Mouse (Mus musculus) liver, embryonic 14.5 days (tissue): ENCODE measurements around the gene Zfp750. TPM values are rescaled to one million over a fixed set of nuclear protein-coding genes. Genes with fewer than 3 reads are reported as not detected.
A peak's percentile ranks its signal among the peaks of the same experiment; 100 is the strongest.

ENCODE experiments used
- ATAC-seq: fragments of 200-750 bp; cut with Nextera tagmentation; 2 replicates; pipeline ENCODE4 v1.8.0; 2017; ENCODE audit warnings: moderate number of reproducible peaks, mild to moderate bottlenecking, moderate library complexity; ENCODE audit not compliant: insufficient read depth
- DNase-seq, 3 experiments: peaks; one replicate each; pipeline ENCODE4 v3.0.0-alpha.2; 2012 to 2013; ENCODE audit warnings: low read depth in 3 of 3, low spot score in 3 of 3
- H3K27ac ChIP-seq: fragments of 300-500 bp; sonication (generic); 2 replicates; pipeline ENCODE4 v1.5.1; 2014; ENCODE audit warnings: moderate library complexity, mild to moderate bottlenecking, control low read depth, inconsistent platforms
- H3K27me3 ChIP-seq: fragments of 300-500 bp; sonication (generic); 2 replicates; pipeline ENCODE4 v1.6.1; 2014; ENCODE audit warnings: mild to moderate bottlenecking, low read length, moderate library complexity; ENCODE audit not compliant: control insufficient read depth, insufficient read depth
- H3K36me3 ChIP-seq: fragments of 300-500 bp; sonication (generic); replicated peaks from 2 replicates; pipeline ENCODE4 v1.6.1; 2014; ENCODE audit warnings: low read depth; ENCODE audit not compliant: control insufficient read depth, insufficient read depth
- H3K4me1 ChIP-seq, 2 experiments: fragments of 200-500 bp in 1 of 2; fragments of 300-500 bp in 1 of 2; sonication (generic) in 1 of 2; replicated peaks; 2 replicates each; pipeline ENCODE4 v1.6.1; 2012 to 2014; ENCODE audit warnings: antibody characterized with exemption in 1 of 2, inconsistent platforms in 1 of 2, low read length in 1 of 2; ENCODE audit not compliant: control insufficient read depth in 2 of 2, insufficient read depth in 2 of 2
- H3K4me2 ChIP-seq: fragments of 300-500 bp; sonication (generic); 2 replicates; pipeline ENCODE4 v1.6.1; 2014; ENCODE audit warnings: low read depth, mild to moderate bottlenecking, control low read depth, moderate library complexity
- H3K4me3 ChIP-seq, 2 experiments: fragments of 200-500 bp in 1 of 2; fragments of 300-500 bp in 1 of 2; sonication (generic) in 1 of 2; 2 replicates each; pipeline ENCODE4 v1.5.1; 2012 to 2014; ENCODE audit warnings: low read depth in 2 of 2, low read length in 2 of 2, mild to moderate bottlenecking in 2 of 2, control low read depth in 1 of 2, inconsistent platforms in 1 of 2, moderate library complexity in 1 of 2; ENCODE audit not compliant: insufficient read depth in 1 of 2
- H3K9ac ChIP-seq: fragments of 300-500 bp; sonication (generic); replicated peaks from 2 replicates; pipeline ENCODE4 v1.6.1; 2014; ENCODE audit warnings: mild to moderate bottlenecking, control low read depth, moderate library complexity
- H3K9me3 ChIP-seq: fragments of 300-500 bp; sonication (generic); 2 replicates; pipeline ENCODE4 v1.6.1; 2016; ENCODE audit warnings: low read length, mixed read lengths; ENCODE audit not compliant: control insufficient read depth
- CTCF ChIP-seq: IDR thresholded peaks from 2 replicates; pipeline ENCODE4 v1.5.1; 2016; ENCODE audit warnings: antibody characterized with exemption, low read depth, control low read depth
- EP300 ChIP-seq: IDR thresholded peaks from 2 replicates; pipeline ENCODE4 v1.6.1; 2016; ENCODE audit warnings: antibody characterized with exemption, low read depth
- WGBS: fragments of 180-500 bp; shearing (Covaris S2); extraction: QIAGEN DNeasy Blood & Tissue Kit; methylation state at CpG from one replicate; pipeline ENCODE4 v1.1.7; 2014; ENCODE audit not compliant: insufficient replicate concordance; 5-methylcytosine and 5-hydroxymethylcytosine counted together
- polyA plus RNA-seq, 2 experiments: library from polyadenylated mRNA; depleted of rRNA in 1 of 2; stranded (reverse) in 1 of 2; unstranded in 1 of 2; fragments of >200 nt; fragmentation: Nextera tagmentation in 1 of 2; extraction: Ambion mirVana in 1 of 2; gene quantifications; 2 replicates each; pipeline versions ENCODE4 v1.2.1 to v1.2.3; 2012 to 2014

Zfp750 gene
- polyA plus RNA-seq, 2 experiments = 0.12 to 0.23 TPM

DNA sequence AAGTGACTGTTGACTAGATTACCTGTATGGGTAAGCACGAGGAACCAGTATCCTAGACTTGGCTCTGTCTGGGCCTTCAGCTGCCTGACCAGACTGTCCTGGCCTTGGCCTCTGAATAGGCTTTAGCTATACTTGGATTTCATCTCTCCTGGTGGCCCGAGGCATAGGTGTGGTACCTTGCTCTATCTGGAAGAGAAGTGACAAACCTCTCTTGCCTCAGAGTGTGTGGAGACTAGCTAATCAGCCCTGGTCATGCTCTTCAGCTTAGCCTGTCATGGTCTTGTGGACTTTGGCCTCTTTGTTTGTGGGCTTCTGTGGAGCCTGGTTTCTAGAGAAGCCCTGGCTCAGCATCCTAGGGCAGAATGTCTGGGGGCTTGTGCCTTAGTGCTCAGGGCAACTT is 38.0 kb downstream of the Zfp750 start:
- 72% methylated on average over 2 of the region's 2 CpGs for WGBS
- 0 out of 2 replicates have a peak, but pooled peaks have one; percentile 21 for ATAC-seq
- H3K36me3 ChIP-seq = peaks cover 11% of the 10 kb centered on the region

GRCm38 (mm10) chr11:121479476-121480203 is 39.5 kb downstream of the Zfp750 start:
- 82% methylated on average over 15 of the region's 15 CpGs for WGBS
- Histone ChIP-seq H3K4me2 (no peak overlapping the region), H3K4me1 (0 out of 4 replicates have a peak, but pooled peaks cover 0 to 2% of the 10 kb centered on the region in 2 experiments), H3K9me3 (no peaks in the 10 kb centered on the region), H3K4me3 (no peak overlapping the region), H3K9ac (no peak overlapping the region), H3K27me3 (no peaks in the 10 kb centered on the region), H3K36me3 (peaks cover 8% of the 10 kb centered on the region), H3K27ac (no peak overlapping the region)
- no peak for TF ChIP-seq EP300
- TF ChIP-seq CTCF = no peak
- DNase-seq = no peak
- no peak for ATAC-seq

More for the DNA sequence above, 38.0 kb downstream of the Zfp750 start:
- TF ChIP-seq EP300 = no peak
- TF ChIP-seq CTCF = no peak
- H3K27me3 ChIP-seq = no peaks in the 10 kb centered on the region
- no peaks in the 10 kb centered on the region for H3K9me3 ChIP-seq
- no peak overlapping the region for H3K27ac ChIP-seq
- 0 out of 4 replicates have a peak, but pooled peaks cover 0 to 2% of the 10 kb centered on the region in 2 experiments for H3K4me1 ChIP-seq
- DNase-seq = no peak
- H3K4me2 ChIP-seq = no peak overlapping the region
- no peak overlapping the region for H3K4me3 ChIP-seq
- no peak overlapping the region for H3K9ac ChIP-seq

GRCm38 (mm10) chr11:121475699-121476415 is 43.3 kb downstream of the Zfp750 start:
- peak; percentile 45; the same call in 1 of the 2 replicates for ATAC-seq
- WGBS = 25% methylated on average over 9 of the region's 9 CpGs
- Histone ChIP-seq H3K9me3 (no peaks in the 10 kb centered on the region), H3K4me1 (peaks cover 0 to 3% of the 10 kb centered on the region in 2 experiments; a peak in 1 of 4 replicates), H3K27ac (no peak overlapping the region), H3K36me3 (peaks cover 8% of the 10 kb centered on the region), H3K9ac (no peak overlapping the region), H3K4me3 (no peak overlapping the region), H3K27me3 (no peaks in the 10 kb centered on the region), H3K4me2 (no peak overlapping the region)
- TF ChIP-seq CTCF (peak; percentile 94), EP300 (no peak)
- peak; percentile 39 to 52 (median 47) for DNase-seq

DNA sequence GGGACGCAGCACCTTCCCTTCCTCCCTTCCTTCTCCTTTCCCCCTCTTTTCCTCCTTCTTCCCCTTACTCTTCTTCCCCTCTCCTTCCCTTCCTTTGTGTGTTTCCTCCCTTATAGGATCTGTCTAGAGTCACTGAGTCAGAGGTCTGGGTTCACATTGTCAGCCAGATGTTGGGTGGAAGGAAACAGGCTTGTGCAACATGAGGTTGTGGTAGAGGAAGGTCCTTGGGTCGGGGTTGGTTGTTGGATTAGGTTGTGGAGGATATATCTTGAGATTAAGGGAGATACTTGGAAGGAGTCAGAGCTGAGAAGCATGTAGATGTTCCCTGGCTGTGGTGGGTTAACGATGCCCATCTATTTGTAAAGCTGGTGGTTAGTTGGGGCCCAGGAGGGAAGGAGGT is 44.3 kb downstream of the Zfp750 start:
- ATAC-seq = no peak
- Histone ChIP-seq H3K4me3 (no peak overlapping the region), H3K27ac (no peak overlapping the region), H3K27me3 (no peaks in the 10 kb centered on the region), H3K9ac (no peak overlapping the region), H3K4me2 (no peak overlapping the region), H3K36me3 (peaks cover 8% of the 10 kb centered on the region), H3K4me1 (peaks cover 0 to 3% of the 10 kb centered on the region in 2 experiments; a peak in 1 of 4 replicates), H3K9me3 (no peaks in the 10 kb centered on the region)
- DNase-seq = no peak
- whole genome bisulfite sequencing = 45% methylated on average over 3 of the region's 3 CpGs
- no peak for TF ChIP-seq CTCF
- no peak for TF ChIP-seq EP300

GRCm38 (mm10) chr11:121467408-121467807 is 51.7 kb downstream of the Zfp750 start:
- DNase-seq (no peak), ATAC-seq (no peak)
- Histone ChIP-seq H3K4me3 (no peak overlapping the region), H3K4me1 (no peaks in the 10 kb centered on the region), H3K9me3 (no peaks in the 10 kb centered on the region), H3K9ac (no peak overlapping the region), H3K27me3 (no peaks in the 10 kb centered on the region), H3K27ac (no peak overlapping the region), H3K36me3 (peaks cover 15% of the 10 kb centered on the region), H3K4me2 (no peak overlapping the region)
- WGBS = 84% methylated on average over 6 of the region's 6 CpGs
- TF ChIP-seq CTCF = no peak
- TF ChIP-seq EP300 = no peak

Other genes with a start within 250 kb of the Zfp750 start
- gene Wdr45b, start 164.9 kb downstream of the Zfp750 start, polyA plus RNA-seq (2012; rRNA removed) = 13.9 and 15.3 TPM in 2 replicates
- 19.5 and 19.7 TPM in 2 replicates for gene Wdr45b, start 164.9 kb downstream of the Zfp750 start, polyA plus RNA-seq (2014; fragmentation: Nextera tagmentation; extraction: Ambion mirVana)
- 0.14 and 0.30 TPM in 2 replicates for gene Rab40b, start 131.1 kb downstream of the Zfp750 start, polyA plus RNA-seq (2012; rRNA removed)
- gene Rab40b, start 131.1 kb downstream of the Zfp750 start, polyA plus RNA-seq (2014; fragmentation: Nextera tagmentation; extraction: Ambion mirVana) = 0.21 and 0.55 TPM in 2 replicates
- 19.9 and 24.4 TPM in 2 replicates for gene Fn3krp, start 97.9 kb downstream of the Zfp750 start, polyA plus RNA-seq (2012; rRNA removed)
- gene Fn3krp, start 97.9 kb downstream of the Zfp750 start, polyA plus RNA-seq (2014; fragmentation: Nextera tagmentation; extraction: Ambion mirVana) = 23.5 and 24.2 TPM in 2 replicates
- gene Fn3k, start 84.4 kb downstream of the Zfp750 start, polyA plus RNA-seq (2012; rRNA removed) = 34.9 and 39.9 TPM in 2 replicates
- gene Fn3k, start 84.4 kb downstream of the Zfp750 start, polyA plus RNA-seq (2014; fragmentation: Nextera tagmentation; extraction: Ambion mirVana) = 49.9 and 51.4 TPM in 2 replicates
- gene Tbcd, start 67.4 kb downstream of the Zfp750 start, polyA plus RNA-seq (2012; rRNA removed) = 15.0 and 20.4 TPM in 2 replicates
- gene Tbcd, start 67.4 kb downstream of the Zfp750 start, polyA plus RNA-seq (2014; fragmentation: Nextera tagmentation; extraction: Ambion mirVana) = 15.6 and 17.2 TPM in 2 replicates
- 1.5 and 1.6 TPM in 2 replicates for gene B3gntl1, start 153.8 kb upstream of the Zfp750 start, polyA plus RNA-seq (2012; rRNA removed)
- 0.91 and 1.2 TPM in 2 replicates for gene B3gntl1, start 153.8 kb upstream of the Zfp750 start, polyA plus RNA-seq (2014; fragmentation: Nextera tagmentation; extraction: Ambion mirVana)
- 1.8 and 2.1 TPM in 2 replicates for gene Metrnl, start 182.2 kb upstream of the Zfp750 start, polyA plus RNA-seq (2012; rRNA removed)
- 3.1 and 3.4 TPM in 2 replicates for gene Metrnl, start 182.2 kb upstream of the Zfp750 start, polyA plus RNA-seq (2014; fragmentation: Nextera tagmentation; extraction: Ambion mirVana)